Mouse (Mus musculus) thymus, postnatal 10 days (tissue): Measurements from ENCODE around the gene Trak1.

Experiments used
- DNase-seq, 2 experiments: peaks; one replicate each; pipeline ENCODE4 v3.0.0; 2021; ENCODE audit warnings: low spot score in 2 of 2

Trak1 gene

DNA sequence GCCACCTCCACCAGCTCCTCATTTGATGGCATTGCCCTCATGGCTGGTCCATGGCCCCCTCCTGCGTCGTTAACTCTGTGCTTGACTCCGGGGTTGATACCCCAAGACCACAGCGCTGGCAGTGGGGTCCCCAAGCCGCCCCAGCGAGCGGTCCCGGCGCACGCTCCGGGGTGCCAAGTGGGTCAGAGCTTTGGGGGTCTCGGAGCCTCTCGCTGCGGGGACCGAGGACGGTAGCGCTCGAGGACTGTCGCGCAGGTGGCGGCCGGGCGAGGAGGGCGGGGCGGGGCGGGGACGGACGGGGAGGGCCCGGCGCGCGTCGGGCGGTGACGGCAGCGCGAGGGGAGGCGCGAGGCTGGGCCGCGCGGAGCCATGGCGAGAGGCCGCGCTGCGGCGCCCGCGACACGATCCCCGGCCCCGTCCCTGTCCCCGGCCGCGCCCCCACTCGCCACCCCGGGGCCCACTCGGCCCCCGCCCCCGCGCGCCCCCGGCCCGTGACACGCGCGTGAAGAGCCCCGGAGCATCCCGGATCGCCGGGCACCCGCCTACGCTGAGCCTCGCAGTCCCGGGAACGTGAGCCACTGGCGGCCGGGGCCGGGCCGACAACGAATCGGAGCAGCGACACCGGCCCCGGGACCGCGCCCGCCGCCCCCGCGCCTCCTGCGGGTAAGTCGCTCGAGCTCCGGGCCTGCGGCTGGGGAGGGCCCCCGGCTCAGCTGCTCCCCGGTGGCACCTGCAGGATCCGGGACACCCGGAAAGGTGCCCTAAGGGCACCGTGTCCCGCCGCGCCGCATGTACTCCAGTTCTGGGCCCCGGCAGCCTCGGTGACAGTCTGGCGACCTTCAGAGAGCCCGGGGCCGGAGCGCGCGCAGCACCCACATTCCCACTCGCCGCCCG, at the start of gene Trak1:
Gene Trak1 (plus strand): TSS at position 332 of the 894 bp plus-strand sequence.
- peak; percentile 52 to 59 for DNase-seq

DNA sequence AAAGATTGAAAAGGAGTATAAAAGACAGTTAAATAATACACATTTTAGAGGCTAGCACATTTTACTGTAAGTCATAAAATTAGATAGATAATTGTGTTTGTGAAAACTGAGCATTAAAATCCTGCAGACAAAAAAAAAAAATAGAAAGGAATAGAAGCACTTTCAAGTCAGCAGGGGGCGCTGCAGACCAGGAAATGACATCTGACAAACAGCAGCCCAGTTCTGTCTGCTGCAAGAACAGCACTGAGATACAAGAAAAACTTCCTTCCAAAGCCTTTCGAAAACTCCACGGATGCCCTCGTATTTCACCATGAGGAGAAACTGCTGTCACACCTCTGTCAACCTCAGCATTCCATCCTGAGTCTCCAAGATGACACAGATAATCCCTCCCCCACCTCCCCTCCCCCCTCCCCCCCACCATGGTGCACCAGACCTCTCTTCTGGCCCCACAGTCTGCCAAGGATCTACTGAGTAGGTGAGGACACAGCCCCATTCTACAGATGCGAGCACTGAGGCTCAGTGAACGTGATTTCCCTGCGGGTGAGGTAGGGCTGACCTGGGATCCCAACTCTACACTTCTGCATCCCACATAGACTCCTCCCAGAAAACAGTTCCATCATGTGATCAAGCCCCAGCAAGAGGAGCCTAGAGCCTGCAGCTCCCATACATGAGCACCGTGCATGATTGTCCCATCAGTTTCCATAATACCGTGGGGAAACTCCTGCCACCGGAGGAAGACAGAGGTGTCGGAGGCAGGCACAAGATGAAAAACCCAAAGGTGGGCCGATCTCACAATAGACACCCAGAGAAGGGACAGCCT, 49.1 kb upstream of the Trak1 start:
- DNase-seq: peak; percentile 62 to 90

DNA sequence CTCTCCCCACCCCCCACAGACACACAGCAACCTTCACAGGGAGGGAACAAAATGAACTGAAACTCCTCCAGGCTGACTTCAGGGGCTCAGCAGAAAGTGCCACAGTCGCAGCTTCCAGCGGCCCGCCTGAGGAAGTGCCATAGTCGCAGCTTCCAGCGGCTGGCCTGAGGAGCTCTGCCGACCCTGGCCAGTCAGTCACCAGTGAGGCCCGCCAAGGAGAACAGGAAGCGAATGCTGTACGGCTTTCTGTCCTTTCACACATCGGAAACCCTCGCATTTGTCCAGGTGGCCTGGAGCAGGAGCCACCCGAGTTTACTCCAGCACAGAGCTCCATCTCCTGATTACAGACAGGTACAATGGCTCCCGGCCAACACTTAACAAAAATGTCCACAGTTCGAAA, 47.5 kb upstream of the Trak1 start:
- peak in 1 of 2 experiments; percentile 3 for DNase-seq

DNA sequence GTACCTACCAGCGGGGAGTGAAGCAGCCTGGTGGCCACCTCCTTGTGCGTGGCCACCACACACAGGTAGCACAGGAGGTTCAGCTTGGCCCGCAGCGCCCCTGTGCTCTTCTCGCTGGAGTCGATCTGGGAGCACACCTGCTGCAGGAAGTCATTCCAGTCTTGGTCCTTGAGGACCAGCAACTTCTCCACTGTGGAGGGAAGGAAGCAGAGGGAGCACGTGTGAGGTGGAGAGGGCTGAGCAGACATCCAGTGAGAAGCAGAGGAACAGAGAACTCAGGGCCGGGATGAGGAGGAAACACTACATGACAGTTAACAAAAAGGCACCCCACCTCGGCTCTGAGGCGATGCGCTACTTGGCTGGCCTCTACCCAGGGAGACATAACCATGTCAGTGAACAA, 46.4 kb upstream of the Trak1 start:
- peak in 1 of 2 experiments; percentile 2 for DNase-seq

DNA sequence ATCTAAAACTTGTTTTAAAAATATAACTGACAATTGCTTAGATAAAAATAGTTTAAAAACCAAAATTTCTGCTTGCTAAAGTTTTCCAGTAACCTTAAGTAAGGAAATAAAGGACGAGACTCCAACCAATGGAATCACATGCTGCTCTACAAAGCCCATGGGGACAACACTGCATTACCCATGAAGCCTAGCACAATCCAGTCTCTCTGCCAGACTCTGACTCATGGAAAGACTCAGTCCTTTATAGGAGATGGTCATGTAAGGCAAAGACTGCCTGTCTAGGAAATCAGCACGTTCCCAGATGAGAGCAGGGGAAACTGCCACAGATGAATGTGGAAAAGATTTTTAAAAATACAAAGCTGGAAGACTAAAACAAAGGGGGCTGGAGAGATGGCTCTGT, 43.3 kb upstream of the Trak1 start:
- no peak for DNase-seq

DNA sequence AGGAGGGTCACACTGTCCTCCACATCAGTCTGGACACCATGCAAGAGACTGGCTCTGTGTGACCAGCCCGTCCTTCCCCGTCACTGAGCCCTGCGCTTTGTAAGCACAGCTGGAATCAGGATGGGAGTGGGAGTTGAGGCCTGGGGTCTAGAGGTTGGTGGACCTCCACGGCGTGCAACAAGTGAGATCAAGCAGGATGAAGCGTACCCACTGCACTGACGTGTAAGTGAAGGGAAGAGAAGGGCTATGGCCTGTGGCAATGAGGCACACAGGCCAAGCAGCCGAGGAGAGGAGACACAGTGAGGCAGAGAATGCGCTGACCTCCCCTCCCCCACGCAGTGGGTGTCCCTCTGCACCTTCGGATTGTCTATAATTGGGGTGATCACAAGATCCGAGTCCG, 42.5 kb upstream of the Trak1 start:
- DNase-seq: peak in 1 of 2 experiments; percentile 2

DNA sequence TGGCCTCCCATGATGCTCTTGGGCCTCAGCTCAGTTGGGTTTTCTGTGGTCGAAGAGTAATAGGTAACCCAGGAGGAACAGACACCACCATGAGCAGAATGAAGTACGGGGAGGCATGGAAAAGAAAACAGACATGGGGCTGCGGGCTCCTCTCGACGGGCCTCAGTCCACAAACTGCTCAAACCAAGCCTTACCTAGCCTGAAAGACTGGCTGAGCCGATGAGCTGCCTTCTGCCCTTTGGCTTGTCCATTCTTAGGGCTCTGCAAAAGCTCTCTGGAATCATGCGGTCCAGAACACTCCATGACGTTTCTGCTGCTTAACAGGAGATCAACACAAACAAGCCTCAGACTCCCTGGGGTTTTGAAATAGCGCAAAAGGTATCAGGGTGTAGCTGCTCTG, 40.2 kb upstream of the Trak1 start:
- no peak for DNase-seq

DNA sequence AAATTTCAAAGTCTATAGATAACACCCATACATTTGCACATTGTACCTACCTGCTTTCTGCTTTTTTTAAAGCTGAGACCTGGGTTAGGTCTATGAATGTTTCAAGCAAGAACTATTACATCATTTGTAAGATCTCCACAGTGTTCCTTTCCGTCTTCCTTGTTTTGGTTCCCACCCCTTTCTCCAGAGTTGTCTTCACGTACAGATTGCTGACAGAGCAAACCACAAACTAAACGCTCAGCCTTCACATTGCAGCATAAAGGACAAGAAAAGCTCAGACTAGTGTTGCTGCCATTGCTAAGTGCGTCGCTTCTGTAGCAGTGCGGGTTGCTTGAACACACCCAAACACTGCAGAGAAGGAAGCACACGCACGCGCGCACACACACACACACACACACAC, 32.0 kb upstream of the Trak1 start:
- DNase-seq: no peak

DNA sequence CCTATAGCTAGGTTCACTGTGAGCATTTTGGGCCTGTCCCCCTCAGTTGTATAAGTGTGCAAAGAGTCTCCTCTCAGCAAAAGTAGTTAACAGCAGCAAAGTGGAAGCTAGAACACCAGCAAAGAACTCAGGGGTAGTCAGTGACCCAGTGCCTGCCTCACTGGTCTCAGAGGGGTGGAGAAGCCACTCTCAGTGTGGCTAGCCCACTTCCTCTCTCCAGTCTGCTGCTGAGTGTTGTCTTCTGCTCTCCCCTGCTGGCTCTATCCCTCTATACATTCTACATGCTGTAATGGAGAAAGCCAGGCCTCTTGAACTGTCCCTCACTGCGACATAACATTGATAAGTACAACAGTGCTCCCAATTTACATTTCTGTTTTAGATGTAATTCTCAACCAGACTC, 26.2 kb upstream of the Trak1 start:
- DNase-seq: no peak

DNA sequence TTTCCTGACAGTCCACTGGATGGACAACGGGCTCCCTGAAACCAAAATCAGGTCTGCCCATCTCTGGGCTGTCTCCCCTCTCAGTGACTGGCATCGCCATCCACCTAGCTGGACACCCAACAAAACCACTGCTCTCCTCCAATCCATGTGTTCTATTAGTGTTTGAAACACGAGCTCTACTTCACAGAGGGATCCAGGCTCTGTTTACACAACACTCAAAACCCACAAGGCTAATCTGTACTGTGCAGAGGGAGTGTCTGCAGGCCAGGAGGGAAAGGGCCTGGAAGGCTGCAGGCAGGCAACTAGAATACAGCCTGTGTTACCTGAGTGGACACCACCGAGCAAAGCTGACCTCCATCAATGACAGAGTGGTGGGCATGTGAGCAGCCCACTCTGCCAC, 25.7 kb upstream of the Trak1 start:
- no peak for DNase-seq

DNA sequence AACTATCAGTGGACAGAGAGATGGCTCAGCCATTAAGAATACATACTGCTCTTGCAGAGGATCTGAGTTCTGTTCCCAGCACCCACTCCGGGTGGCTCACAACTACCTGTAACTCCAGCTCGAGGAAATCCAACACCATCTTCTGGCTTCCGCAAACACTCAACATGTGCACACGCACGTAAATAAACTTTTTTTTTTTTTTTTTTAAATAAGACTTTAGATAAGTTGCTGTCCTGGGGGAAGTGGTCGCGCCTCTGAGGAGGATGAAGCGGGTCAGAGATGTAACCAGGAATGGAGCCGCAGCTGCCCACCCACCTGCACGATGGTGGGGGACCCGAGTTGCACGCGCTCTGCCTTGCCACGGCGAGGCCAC, 20.6 kb upstream of the Trak1 start:
- no peak for DNase-seq

DNA sequence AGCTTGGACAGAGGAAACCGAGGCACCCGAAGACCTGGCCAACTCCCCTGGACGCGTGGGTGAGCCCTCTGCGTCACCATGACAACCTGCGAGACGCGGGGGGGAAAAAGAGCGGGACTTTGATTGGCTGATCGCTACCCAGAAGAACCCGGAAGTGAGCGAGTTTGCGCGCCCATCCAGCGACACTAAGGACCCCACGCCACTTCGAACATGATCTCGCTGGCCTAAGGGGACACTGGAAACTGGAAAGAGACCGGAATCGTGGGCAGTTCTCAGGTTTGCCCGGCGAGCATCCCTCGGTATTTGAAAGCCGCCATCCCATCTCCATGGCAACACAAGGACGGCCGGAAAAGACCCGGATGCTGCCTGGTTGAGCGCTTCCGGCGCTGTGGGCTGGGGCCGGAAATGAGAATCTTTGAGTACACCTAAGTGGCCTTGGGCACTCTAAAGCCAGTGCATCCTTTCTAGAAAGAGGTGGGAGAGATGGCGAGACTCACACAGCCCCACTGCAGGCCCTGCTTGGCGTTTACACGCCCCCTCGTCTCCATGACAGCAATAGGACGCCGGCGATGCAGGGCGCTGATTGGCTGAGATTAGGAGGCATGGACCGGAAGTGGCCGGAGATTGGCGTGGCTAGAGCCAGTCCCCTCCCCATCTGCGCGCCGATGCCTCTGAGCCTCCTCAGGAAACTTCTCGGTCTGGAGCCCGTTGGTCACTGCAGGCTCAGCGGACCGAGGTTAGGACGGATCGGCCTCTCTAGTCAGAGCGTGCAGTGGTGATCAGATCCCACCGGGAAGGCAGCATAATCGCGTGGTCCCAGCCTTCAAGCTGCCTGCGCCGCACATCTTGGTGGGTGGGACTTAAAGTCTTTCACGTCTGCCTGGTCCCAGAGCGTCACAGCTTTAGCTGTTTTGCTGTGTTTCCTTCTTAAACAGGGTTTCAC, 19.9 kb upstream of the Trak1 start, which contains the start of gene Ulk4:
Gene Ulk4 (minus strand): TSS at position 80 of the 943 bp plus-strand sequence.
- peak; percentile 79 to 82 for DNase-seq

DNA sequence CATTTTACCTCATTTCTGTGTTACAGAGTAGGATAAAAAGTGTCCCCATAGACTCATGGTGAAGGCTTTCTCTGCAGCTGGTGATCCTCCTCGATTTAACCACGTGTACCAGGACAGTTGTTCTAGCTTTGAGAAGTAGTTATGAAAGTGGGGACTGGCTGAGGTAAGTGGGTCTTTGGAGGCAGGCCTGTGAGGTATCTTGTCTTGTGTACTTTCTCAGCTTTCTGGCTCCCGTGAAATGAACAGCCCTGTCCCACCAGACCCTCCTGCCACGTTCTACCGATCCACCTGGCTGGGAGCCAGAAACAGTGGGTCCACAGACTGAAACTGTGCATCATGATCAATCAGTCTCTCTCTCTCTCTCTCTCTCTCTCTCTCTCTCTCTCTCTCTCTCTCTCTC, 18.1 kb upstream of the Trak1 start:
- no peak for DNase-seq

DNA sequence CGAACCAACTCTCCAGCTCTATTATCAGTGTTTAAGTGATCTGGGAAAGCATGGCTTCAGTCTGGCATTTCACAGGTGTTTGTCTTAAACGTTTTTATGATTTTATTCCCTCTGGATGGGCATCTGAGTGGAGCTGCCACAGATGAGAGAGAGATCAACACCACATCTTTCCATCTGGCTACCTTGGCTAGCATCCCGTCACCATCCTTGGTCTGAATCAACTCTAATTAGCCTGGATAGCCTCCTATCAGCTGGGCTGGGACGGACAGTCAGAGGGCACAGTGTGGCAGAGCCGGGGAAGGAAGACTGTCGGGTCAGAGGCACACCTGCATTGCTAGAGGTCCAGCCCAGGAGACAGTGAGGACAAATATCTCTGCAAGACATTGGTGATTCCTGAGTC, 15.4 kb upstream of the Trak1 start:
- DNase-seq: no peak

DNA sequence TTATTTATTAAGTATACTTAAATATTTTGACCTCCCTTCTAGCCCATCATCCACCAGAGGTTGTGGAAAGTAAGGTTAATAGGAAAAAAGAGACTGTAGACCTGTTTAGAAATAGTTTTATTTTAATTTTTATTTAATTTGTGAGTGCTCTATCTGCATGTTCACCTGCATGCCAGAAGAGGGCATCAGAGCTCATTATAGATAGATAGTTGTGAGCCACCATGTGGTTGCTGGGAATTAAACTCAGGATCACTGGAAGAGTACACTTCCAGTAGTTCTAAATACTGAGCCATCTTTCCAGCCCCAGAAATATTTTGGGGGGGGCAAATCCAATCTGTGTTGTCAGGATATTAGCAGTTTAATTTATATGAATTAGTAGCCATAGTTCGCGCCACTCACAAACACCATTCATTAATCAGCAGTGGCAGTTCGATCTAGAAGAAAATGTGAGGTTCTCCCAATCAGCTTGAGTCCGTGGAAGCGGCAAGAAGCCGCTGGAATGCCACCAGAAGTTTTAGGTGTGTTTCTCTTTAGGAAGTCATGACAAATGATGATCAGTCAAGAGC, 13.6 kb upstream of the Trak1 start:
- DNase-seq: no peak

DNA sequence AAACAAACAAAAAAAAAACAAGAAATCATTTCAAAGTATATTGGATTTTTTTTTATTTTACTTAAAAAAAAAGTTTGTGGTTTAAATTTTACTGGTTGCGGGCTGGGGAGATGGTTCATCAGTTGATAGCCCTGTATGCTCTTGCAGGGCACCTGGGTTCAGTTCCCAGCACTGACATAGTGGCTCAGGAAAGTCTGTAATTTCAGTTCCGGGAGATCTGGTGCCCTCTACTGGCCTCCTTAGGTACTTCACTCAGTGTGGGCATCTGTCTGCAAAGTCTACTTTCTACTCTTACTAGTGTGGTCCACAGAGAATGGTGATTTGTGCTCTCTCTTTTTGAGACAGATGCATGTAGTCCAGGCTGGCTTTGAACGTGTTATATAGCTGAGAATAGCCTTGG, 12.9 kb upstream of the Trak1 start:
- peak; percentile 35 to 65 for DNase-seq

DNA sequence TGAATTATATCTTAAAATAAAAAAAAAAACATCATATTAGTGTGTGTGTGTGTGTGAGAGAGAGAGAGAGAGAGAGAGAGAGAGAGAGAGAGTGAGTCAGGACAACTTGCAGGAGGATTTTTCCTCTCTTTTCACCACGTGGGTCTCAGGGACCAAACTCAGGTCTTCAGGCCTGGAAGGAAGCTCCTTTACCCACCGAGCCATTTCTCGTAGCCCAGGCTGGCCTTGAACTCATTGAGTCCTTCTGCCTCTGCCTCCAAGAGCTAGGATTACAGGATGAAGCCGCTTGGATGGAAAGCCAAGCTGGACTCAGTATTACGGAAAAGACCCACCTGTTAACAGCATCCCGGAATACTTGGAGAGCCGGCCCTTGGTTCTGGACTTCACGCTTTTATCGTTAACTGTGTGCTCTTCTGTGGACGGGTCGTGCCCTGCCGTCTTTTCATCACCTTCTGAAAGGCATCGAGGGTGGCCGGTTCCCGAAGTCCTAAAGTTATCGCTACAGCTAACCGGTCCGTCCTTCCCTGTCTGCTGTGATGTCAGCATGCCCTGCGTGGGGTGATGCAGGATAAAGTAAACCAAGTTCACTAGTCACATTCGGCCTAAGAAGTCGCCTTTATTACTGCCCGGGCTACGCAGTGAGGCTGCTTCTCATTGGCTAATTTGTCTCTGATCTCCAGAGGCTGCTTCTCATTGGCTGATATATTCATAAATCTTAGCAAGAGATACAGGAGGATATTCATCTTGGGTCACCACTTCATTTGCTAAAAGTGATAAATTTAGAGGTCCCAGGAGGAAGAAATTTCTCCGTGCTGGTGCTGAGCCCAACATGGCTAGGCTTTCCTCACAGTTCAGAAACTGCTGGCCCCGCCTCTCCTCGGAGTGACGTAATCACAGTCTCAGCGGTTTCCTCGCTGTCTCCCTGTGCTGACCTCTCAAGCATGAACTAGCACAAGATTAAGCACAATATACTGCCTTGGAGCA, 11.7 kb upstream of the Trak1 start:
- no peak for DNase-seq

DNA sequence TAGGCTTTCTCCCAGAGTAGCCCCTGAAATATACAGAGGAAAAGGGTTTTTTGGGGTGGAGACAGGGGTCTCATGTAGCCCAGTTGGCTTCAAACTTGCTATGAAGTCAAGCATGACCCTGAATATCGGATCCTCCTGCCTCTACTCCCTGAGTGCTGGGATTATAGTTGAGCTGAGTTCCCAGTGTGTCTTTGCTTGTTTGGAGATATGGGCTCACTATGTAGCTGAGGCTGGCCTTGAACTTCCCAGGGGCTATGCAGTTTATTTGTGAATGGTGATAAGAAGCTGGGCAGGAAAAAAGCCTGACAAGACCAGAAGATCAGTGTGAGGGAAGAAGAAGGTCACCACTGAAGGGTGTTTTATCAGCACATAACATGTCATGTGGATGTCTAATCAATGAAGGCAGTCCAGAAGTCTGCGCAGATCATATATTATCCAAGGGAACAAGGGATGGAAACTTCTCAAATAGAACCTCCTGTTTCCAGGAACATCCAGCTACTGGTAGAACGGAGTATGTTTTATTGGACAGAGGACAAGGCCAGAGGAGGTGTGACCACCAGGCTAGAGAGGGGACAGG, 10.9 kb upstream of the Trak1 start:
- DNase-seq: no peak

DNA sequence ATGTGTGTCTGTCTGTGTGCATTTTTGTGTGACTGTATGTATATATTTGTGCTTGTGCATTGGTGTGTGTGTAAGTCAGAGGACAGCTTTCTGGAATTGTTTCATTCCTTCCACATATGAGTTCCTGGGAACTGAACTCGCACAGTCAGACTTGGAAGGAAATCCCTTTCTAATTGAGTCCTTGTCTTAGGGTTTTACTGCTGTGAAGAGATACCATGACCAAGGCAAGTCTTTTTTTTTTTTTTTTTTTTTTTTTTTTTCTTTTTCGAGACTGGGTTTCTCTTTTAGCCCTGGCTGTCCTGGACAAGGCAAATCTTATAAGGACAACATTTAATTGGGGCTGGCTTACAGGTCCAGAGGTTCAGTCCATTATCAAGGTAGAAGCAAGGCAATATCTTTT, 6.0 kb upstream of the Trak1 start:
- no peak for DNase-seq

DNA sequence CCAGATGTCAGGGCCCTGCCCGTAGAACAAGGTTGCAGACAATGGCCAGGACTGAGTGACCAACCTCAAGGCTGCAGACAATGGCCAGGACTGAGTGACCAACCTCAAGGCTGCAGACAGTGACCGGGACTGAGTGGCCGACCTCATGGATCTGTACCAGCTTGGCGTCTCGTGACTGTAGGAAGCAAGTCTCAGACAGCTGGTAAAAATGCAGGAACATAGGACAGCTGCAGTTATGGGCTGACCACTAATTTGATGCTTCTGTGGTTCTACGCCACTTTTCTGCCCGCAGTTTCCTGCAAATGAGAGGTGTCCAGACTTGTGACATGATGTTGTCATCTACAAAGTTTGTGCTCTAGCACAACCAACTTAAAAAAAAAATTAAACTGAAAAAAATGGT, 4.1 kb upstream of the Trak1 start:
- no peak for DNase-seq
